Mouse (Mus musculus) liver, adult 2 months (tissue): ENCODE data around the gene Hoxb7.

ENCODE experiments used
- CTCF ChIP-seq: fragments of 200-500 bp; IDR thresholded peaks from 2 replicates; pipeline ENCODE4 v1.5.1; 2011; ENCODE audit warnings: low read depth, low read length, control low read depth
- POLR2A ChIP-seq: fragments of 200-500 bp; IDR thresholded peaks from 2 replicates; pipeline ENCODE4 v1.6.1; 2011; ENCODE audit warnings: low read length, control low read depth; ENCODE audit not compliant: insufficient read depth; ENCODE audit errors: extremely low read depth

DNA sequence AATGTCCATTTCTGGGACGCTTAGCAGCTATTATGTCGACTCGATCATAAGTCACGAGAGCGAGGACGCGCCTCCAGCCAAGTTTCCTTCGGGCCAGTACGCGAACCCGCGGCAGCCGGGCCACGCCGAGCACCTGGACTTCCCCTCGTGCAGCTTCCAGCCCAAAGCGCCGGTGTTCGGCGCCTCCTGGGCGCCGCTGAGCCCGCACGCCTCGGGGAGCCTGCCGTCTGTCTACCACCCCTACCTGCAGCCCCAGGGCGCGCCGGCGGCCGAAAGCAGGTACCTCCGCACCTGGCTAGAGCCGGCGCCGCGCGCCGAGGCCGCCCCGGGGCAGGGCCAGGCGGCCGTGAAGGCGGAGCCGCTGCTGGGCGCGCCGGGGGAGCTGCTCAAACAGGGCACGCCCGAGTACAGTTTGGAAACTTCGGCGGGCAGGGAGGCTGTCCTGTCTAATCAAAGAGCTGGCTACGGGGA, 14.8 kb upstream of the Hoxb7 start:
- no peak for TF ChIP-seq CTCF
- no peak for TF ChIP-seq POLR2A
